Mouse (Mus musculus) heart, embryonic 12.5 days (tissue): ENCODE data around the gene Sbk3. TPM values are rescaled to one million over a fixed set of nuclear protein-coding genes. Genes with fewer than 3 reads are reported as not detected.

Experiments used
- ATAC-seq: fragments of 200-750 bp; cut with Nextera tagmentation; 2 replicates; pipeline ENCODE4 v1.8.0; 2017; ENCODE audit warnings: moderate TSS enrichment, moderate library complexity; ENCODE audit not compliant: insufficient number of reproducible peaks, low FRiP score
- H3K27ac ChIP-seq: fragments of 300-500 bp; sonication (generic); 2 replicates; pipeline ENCODE4 v1.5.1; 2016; ENCODE audit warnings: mild to moderate bottlenecking, moderate library complexity; ENCODE audit not compliant: poor library complexity, severe bottlenecking
- H3K27me3 ChIP-seq: fragments of 300-500 bp; sonication (generic); replicated peaks from 2 replicates; pipeline ENCODE4 v1.6.1; 2016; ENCODE audit warnings: mild to moderate bottlenecking, moderate library complexity
- H3K36me3 ChIP-seq: fragments of 300-500 bp; sonication (generic); 2 replicates; pipeline ENCODE4 v1.6.1; 2016; ENCODE audit warnings: mild to moderate bottlenecking, moderate library complexity
- H3K4me1 ChIP-seq: fragments of 300-500 bp; sonication (generic); replicated peaks from 2 replicates; pipeline ENCODE4 v1.6.1; 2016; ENCODE audit warnings: mild to moderate bottlenecking
- H3K4me2 ChIP-seq: fragments of 300-500 bp; sonication (generic); 2 replicates; pipeline ENCODE4 v1.6.1; 2016; ENCODE audit warnings: mild to moderate bottlenecking, moderate library complexity
- H3K4me3 ChIP-seq: fragments of 300-500 bp; sonication (generic); 2 replicates; pipeline ENCODE4 v1.5.1; 2016; ENCODE audit warnings: mild to moderate bottlenecking
- H3K9ac ChIP-seq: fragments of 300-500 bp; sonication (generic); 2 replicates; pipeline ENCODE4 v1.6.1; 2016; ENCODE audit warnings: mild to moderate bottlenecking, moderate library complexity
- H3K9me3 ChIP-seq: fragments of 300-500 bp; sonication (generic); replicated peaks from 2 replicates; pipeline ENCODE4 v1.6.1; 2016; ENCODE audit warnings: mild to moderate bottlenecking, moderate library complexity
- WGBS: fragments of 180-500 bp; shearing (Covaris S2); methylation state at CpG from one replicate; pipeline ENCODE4 v1.1.7; 2016; 5-methylcytosine and 5-hydroxymethylcytosine counted together
- polyA plus RNA-seq: library from polyadenylated mRNA; unstranded; fragments of >200 nt; fragmentation: Nextera tagmentation; extraction: Ambion mirVana; gene quantifications from 2 replicates; pipeline ENCODE4 v1.2.1, GENCODE M21; 2016

The Sbk3 gene
- polyA plus RNA-seq, 1 experiment from 2014 or later = 0.17 TPM

DNA sequence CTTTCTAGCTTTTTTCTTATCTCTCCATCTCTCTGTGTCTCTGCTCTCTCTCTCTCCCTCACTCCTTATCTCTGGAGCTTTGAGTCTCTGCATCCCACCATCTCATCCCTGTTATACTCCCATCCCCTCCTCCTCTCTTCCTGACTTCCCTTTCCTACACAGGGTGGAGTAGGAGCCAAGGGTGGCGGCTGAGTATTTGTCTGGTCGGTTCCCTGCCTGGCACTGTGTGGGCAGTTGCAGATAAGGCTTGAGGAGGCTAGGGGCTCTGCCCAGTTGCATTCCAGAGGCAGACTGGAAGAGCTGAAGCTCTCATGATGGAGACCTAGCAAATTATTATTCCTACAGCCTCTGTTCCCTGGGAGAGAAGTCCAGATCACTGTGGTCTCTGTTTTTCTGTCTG is 17.3 kb upstream of the Sbk3 start:
- Histone ChIP-seq H3K9me3 (peaks cover 4% of the 10 kb centered on the region; the same call in 1 of the 2 replicates), H3K27me3 (peaks cover 21% of the 10 kb centered on the region), H3K4me3 (no peak overlapping the region), H3K27ac (no peak overlapping the region), H3K9ac (no peak overlapping the region), H3K4me1 (no peaks in the 10 kb centered on the region), H3K36me3 (peaks cover 23% of the 10 kb centered on the region), H3K4me2 (no peak overlapping the region)
- no peak for ATAC-seq
- WGBS = 27% methylated on average over 2 of the region's 2 CpGs

DNA sequence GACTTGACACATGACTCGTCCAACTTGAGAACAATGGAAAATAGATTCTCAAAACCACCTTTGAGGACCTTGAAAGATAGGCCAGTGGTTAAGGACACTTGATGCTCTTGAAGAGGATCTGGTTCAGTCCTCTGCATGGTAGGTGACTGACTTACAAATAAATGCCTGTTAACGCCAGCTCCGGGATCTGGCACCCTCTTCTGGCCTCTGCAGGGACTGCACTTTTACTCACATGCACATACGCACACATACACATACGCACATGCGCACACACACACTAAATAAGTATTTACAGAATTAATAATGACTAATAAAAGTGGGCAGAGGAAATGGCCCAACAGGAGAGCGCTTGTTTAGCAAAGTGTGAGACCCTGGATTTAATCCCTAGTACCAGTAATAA is 5.9 kb upstream of the Sbk3 start:
- no peaks in the 10 kb centered on the region for H3K9me3 ChIP-seq
- no peak overlapping the region for H3K9ac ChIP-seq
- ATAC-seq = no peak
- H3K4me3 ChIP-seq = no peak overlapping the region
- no peaks in the 10 kb centered on the region for H3K27me3 ChIP-seq
- H3K4me2 ChIP-seq = no peak overlapping the region
- no peaks in the 10 kb centered on the region for H3K36me3 ChIP-seq
- 81% methylated on average over 7 of the region's 7 CpGs for WGBS
- peaks cover 16% of the 10 kb centered on the region for H3K4me1 ChIP-seq
- H3K27ac ChIP-seq = no peak overlapping the region

DNA sequence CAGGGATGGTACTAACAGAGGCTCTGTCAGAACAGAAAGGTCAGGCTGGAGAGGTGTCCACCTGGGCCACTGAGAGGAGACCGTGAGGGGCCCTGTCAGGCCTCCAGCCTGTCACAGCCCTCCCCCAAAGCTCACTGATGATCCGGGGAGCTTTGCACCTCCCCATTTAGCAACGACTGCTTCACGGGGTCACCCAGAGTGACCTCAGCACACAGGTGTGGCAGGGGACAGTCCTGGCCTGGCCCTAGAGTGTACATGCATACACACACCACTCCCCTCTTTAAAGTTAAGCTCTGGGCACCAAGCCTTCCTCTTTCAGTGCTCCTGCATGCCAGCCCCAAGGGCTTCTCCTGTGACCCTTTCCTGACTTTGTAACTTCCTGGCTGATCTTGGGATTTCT is 4.5 kb upstream of the Sbk3 start:
- Histone ChIP-seq H3K27me3 (no peaks in the 10 kb centered on the region), H3K4me1 (peaks cover 16% of the 10 kb centered on the region), H3K9me3 (no peaks in the 10 kb centered on the region), H3K27ac (no peak overlapping the region), H3K9ac (no peak overlapping the region), H3K4me3 (no peak overlapping the region), H3K36me3 (no peaks in the 10 kb centered on the region), H3K4me2 (no peak overlapping the region)
- WGBS = 43% methylated on average over 4 of the region's 4 CpGs
- ATAC-seq = no peak

DNA sequence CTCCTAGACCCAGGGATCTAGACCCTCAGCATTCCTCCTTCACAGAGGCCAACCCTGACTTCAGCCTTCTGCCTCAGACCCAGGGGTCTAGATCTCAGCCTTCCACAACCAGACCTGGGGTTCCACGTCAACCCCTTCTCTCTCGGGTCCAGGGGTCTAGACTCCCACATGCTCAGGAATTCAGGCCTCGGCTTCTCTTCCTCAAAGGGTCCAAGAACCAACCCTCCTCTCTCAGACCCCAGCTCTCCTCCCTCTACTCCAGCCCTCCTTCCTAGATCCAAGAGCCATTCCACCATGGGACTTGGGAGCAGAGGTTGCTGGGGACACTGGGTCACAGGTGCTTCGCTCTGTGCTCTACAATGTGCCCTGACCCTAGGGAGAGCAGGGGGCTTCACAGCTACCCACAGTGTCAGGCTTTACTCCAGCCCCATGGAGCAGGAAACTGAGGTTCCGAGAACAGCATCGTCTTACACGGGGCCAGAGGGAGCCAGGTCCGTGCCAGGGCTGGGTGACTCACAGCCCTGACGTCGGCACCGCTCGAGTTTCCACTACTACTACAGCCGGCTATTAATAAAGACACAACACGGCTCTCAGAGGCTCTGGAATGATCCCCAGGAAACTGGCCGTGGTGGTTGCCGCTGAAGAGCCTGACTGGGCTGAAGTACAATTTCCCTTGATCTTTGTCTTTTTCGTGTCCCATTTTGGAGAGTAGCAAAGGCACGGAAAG is 1.5 kb upstream of the Sbk3 start:
- Histone ChIP-seq H3K4me2 (no peak overlapping the region), H3K9me3 (no peaks in the 10 kb centered on the region), H3K4me3 (no peak overlapping the region), H3K4me1 (peaks cover 12% of the 10 kb centered on the region), H3K9ac (no peak overlapping the region), H3K27me3 (no peaks in the 10 kb centered on the region), H3K36me3 (no peaks in the 10 kb centered on the region), H3K27ac (0 out of 2 replicates have a peak overlapping the region, but pooled peaks have one; percentile 41)
- WGBS = 42% methylated on average over 18 of the region's 18 CpGs
- ATAC-seq = peak; percentile 74

DNA sequence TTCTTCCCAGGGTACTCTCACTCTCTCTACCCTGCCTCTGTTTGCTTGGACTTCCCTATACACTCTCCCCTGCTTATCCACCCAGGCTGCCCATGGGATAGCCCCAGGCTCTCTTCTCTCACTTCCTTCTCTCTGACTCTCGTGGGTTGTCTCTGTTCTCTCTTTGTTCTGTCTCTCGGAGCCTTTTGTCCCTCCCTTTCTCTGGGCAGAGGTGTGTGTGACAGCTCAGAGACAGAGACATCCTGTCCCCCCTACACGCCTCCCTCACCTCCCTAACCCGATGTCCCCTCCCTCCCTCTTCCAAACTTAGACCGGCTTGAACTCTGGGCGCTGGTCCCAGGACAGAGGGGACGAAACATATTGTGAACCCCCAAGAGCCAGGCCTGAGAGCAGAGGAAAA is 742 bp upstream of the Sbk3 start:
- no peak for ATAC-seq
- Histone ChIP-seq H3K4me1 (peaks cover 12% of the 10 kb centered on the region), H3K4me3 (no peak overlapping the region), H3K4me2 (no peak overlapping the region), H3K9ac (no peak overlapping the region), H3K36me3 (no peaks in the 10 kb centered on the region), H3K9me3 (no peaks in the 10 kb centered on the region), H3K27ac (0 out of 2 replicates have a peak overlapping the region, but pooled peaks have one; percentile 14), H3K27me3 (no peaks in the 10 kb centered on the region)
- WGBS = 11% methylated on average over 7 of the region's 7 CpGs

DNA sequence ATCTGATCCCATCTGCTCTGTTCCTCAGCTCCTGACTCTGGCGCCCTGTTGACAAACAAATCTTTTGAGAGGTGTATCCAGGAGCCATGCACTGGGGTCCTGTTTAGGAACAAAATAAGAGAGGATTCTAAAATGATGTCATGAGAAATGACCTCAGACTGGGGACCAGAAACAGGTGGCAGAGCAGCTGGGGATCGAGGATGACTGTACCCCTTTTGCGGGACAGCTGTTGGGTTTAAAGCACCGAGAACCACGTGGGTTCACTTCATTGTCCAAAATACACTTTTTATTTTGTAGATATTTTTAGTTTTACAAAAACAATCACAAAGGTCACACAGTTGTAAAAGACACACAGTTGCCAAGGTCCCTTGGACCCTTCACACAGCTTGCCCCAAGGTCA is 6.0 kb downstream of the Sbk3 start:
- H3K27ac ChIP-seq = no peak overlapping the region
- H3K9ac ChIP-seq = no peak overlapping the region
- no peak for ATAC-seq
- H3K4me3 ChIP-seq = no peak overlapping the region
- no peaks in the 10 kb centered on the region for H3K36me3 ChIP-seq
- WGBS = 68% methylated on average over 5 of the region's 5 CpGs
- 0 out of 2 replicates have a peak, but pooled peaks cover 3% of the 10 kb centered on the region for H3K27me3 ChIP-seq
- no peak overlapping the region for H3K4me2 ChIP-seq
- H3K4me1 ChIP-seq = no peaks in the 10 kb centered on the region
- no peaks in the 10 kb centered on the region for H3K9me3 ChIP-seq

DNA sequence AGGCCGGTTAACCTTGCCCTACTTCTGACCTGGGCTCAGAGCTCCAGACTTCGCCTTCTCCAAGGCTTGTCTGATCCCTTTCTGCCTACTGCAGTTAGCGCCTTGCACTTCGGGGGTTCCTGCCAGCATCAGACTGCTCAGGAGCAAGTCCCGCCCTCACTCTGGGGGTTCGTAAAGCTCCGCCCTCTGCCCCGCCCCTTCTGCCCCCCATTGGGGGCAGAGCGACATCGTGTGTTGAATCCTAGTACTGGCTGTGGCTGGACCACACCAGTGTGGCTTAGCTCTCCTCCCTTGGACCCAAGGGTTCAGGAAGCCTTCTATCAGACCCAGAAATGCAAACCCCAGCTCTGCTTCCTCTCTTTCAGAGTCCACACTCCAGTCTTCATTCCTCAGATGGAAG is 6.7 kb downstream of the Sbk3 start, which contains the start of gene Sbk2:
Gene Sbk2, minus strand, starts transcription at position 135 of the 400 bp plus-strand sequence.
- WGBS = 3% methylated on average over 10 of the region's 10 CpGs

DNA sequence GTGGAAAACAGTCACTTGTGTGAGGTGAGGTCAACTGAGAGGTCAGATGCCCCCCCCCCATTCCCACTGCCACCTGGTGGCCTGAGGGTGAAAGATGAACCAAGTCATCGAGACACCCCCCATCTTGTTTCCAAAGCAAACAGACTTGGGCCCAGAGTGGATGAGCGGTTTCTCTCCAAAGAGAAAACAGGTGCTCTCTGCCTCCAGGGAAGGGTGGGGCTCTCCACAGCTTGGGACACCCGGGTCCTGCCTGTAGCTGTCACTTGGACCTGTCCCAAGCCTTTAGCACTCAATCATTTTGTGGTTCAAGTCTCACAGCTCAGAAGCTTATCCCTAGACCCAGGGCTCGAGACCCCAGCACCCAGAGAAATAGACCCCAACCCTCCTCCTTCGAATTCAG is 7.4 kb downstream of the Sbk3 start:
- H3K27ac ChIP-seq = no peak overlapping the region
- ATAC-seq = no peak
- 79% methylated on average over 5 of the region's 5 CpGs for WGBS

More for the DNA sequence above, 6.7 kb downstream of the Sbk3 start, which contains the start of gene Sbk2:
- H3K36me3 ChIP-seq = no peaks in the 10 kb centered on the region
- no peak within 1 kb of the TSS for H3K4me3 ChIP-seq
- no peak within 1 kb of the TSS for H3K9ac ChIP-seq
- no peaks in the 10 kb centered on the region for H3K9me3 ChIP-seq
- peak within 1 kb of the TSS; percentile 42 for H3K4me2 ChIP-seq
- H3K4me1 ChIP-seq = no peaks in the 10 kb centered on the region
- H3K27me3 ChIP-seq = 0 out of 2 replicates have a peak, but pooled peaks cover 3% of the 10 kb centered on the region
- ATAC-seq = peak; percentile 83
- no peak within 1 kb of the TSS for H3K27ac ChIP-seq

DNA sequence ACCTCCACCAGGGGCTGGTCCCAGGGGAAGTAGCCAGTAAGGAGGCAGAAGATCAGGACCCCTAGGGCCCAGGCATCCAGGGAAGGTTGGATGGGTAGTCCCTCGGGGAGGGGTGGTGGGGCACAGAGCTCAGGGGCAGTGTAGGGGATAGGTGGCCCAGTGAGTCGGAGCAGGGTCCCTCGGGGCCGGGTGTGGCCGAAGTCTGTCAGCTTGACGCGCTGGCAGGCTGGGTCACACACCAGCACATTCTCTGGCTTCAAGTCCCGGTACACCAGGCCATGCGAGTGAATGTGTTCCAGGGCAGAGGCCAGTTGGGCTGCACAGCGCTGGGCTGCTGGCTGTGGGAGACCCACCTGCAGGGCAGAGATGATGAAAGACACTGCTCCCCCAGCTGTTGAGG is 13.6 kb downstream of the Sbk3 start:
- Histone ChIP-seq H3K27ac (no peak overlapping the region), H3K9me3 (no peaks in the 10 kb centered on the region), H3K4me3 (no peak overlapping the region), H3K4me1 (peaks cover 13% of the 10 kb centered on the region), H3K27me3 (no peaks in the 10 kb centered on the region), H3K4me2 (no peak overlapping the region), H3K36me3 (no peaks in the 10 kb centered on the region), H3K9ac (no peak overlapping the region)
- ATAC-seq = no peak
- WGBS = 79% methylated on average over 10 of the region's 10 CpGs

More for the DNA sequence above, 7.4 kb downstream of the Sbk3 start:
- Histone ChIP-seq H3K9ac (no peak overlapping the region), H3K4me1 (no peaks in the 10 kb centered on the region), H3K4me2 (no peak overlapping the region), H3K4me3 (no peak overlapping the region), H3K27me3 (0 out of 2 replicates have a peak, but pooled peaks cover 3% of the 10 kb centered on the region), H3K9me3 (no peaks in the 10 kb centered on the region), H3K36me3 (no peaks in the 10 kb centered on the region)

DNA sequence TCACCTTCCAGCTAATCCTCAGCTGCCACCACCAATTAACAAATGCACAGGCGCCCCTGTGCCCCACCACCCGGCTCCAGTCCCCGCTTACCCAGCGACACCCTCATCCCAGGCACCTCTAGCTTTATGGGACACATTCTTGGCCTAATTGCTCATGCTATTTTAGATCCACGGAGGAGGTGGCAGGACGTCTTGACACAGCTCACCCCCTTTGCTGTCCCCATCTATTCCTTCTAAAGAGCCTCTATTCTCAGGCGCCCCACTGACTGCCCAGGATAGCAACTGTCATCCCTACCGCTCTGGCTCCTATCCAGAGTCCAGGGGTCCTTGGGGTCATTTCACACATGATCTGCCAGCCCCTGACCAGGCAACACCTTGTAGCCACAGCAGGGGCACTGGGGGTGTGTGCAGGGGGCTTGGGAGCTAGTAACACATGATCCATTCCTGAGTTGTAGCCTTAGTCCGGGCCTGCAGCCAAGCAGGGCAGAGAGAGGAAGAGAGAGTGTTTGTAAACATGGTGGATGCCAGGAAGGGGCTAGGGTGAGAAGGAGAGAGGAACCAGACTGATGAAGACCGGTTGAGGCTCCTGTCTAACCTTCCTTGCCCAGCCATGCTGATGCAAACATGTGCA is 17.0 kb downstream of the Sbk3 start:
- ATAC-seq = peak; percentile 65
- H3K27me3 ChIP-seq = no peaks in the 10 kb centered on the region
- H3K4me2 ChIP-seq = 0 out of 2 replicates have a peak overlapping the region, but pooled peaks have one; percentile 2
- peak overlapping the region; percentile 59 for H3K27ac ChIP-seq
- no peak overlapping the region; the same call in 1 of the 2 replicates for H3K9ac ChIP-seq
- no peaks in the 10 kb centered on the region for H3K9me3 ChIP-seq
- H3K4me3 ChIP-seq = no peak overlapping the region
- WGBS = 12% methylated on average over 10 of the region's 10 CpGs
- no peaks in the 10 kb centered on the region for H3K36me3 ChIP-seq
- peaks cover 22% of the 10 kb centered on the region for H3K4me1 ChIP-seq

DNA sequence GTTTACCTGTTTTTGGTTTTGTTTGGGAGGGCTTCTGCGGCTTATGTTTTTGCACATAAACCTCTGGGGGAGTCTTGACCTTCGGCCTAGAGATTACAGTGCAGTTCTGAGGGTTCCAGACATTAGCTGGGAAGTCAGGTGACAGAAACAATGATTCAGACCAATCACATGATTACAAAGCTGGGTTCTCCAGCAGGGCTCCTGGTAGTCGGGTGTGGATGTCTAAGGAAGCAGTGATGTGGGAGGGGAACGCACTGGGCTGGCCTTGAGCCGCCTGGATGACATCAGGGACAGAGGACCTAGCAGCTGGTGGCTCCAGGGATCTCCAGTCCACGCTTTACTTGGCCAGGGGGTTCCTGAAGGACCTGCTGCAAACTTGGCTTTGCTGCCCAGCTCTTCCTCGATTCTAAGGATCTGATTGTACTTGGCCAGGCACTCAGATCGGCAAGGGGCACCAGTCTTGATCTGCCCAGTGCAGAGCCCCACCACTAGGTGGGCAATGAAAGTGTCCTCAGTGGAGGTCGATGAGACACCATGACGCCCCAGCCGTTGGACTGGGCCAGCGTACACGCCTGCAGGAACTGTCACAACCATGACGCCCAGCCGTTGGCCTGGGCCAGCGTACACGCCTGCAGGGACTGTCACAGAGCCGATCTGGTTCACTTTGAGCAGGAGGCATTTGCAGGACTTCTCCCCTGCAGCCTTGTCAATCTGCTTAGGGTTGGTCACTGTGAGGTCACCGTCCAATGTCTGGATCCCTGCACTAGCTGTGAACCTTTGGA is 20.2 kb downstream of the Sbk3 start:
- ATAC-seq = no peak
- Histone ChIP-seq H3K4me2 (no peak overlapping the region), H3K27me3 (no peaks in the 10 kb centered on the region), H3K9ac (no peak overlapping the region), H3K9me3 (no peaks in the 10 kb centered on the region), H3K36me3 (no peaks in the 10 kb centered on the region), H3K4me1 (peaks cover 25% of the 10 kb centered on the region), H3K4me3 (no peak overlapping the region), H3K27ac (no peak overlapping the region)
- WGBS = 72% methylated on average over 19 of the region's 19 CpGs
